Mouse (Mus musculus) right cerebral cortex, adult 2 months (tissue): ENCODE measurements around the gene Cfap61.

Experiments
- DNase-seq, 2 experiments: peaks; one replicate each; pipeline ENCODE4 v3.0.0; 2021 to 2022; ENCODE audit warnings: low spot score in 2 of 2

The Cfap61 gene

DNA sequence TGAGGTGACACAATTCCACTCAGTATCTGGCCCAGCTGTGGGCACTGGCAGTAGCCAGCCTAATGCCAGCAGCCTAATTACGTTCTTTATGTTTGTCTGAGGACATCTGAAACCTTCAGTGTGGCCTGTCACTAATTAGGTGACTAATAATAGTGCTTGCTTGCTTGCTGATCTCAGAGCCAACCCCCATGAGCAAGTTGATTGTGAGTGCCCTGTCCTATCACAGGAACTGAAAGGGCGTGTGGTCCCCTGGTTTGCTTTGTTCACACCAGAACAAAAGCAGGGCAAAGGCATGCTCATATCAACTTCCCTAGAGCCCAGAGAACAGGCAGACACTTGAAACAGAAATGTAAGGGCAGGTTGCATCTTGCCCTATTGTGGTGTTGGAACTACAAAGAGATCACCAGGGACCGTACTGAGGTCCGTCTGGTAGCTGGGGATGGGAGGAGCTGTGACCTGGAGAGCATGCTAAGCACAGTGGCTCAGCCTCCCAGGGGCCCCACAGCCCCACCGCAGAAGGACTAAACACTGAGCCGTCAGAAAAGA is 148.8 kb downstream of the Cfap61 start:
- no peak for DNase-seq

DNA sequence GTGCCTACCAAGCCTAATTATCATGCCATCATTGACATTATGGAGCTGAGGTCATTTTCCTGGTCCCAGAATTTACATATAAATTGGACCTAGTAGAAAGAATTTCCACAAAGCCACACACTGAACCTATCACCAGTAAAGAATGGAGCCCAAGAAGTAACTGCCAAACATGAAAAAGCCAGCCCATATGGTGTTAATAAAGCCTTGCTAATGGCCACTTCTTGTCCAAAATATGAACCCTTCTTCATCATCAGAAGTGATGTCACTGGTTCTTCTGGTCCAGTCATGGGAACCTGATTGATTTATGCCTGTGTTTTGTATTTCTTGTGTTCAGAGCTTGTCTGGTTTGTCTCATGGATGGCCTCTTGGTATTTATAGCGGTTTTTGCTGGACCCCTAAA is 152.8 kb downstream of the Cfap61 start:
- DNase-seq: no peak

DNA sequence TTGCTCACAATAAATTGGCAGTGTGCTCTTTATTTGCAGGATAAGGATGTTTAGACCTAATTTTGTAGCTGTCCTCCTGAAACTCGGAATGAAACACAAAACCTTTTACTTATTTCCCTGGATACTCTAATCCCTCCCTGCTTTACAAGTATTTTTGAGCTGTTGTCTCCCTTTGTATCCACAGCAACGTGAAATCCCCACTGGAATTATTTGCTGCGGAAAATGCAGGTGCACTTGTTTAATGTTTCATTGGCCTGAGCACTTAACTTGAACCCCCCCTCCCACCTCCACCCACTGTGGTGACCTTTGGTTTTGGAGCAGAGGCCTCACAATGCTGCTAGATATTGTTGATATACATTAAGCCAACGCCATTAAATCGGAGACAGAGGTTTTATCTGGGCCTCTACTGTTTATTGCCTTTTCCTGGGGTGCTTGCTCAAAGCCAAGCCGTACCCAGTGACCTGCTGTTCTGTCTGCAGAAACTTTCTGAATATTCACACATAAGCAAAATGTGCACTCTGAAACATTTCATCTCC is 154.6 kb downstream of the Cfap61 start:
- DNase-seq: no peak

DNA sequence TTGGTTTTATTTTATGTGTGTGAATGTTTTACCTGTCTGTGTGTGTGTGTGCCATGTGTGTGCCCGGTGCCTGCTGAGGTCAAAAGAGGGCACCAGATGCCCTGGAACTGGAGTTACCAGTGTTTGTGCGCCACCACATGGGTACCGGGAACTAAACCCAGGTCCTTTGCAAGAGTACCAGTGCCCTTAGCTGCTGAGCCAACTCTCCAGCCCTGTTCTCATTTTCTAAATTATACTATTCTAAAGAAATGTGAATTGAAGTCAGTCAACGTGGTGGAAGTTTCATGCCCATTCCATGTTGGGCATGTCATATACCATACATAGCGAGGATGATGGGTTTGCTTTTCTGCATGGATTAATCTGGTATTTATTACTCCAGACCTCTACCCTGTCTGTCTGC is 162.9 kb downstream of the Cfap61 start:
- DNase-seq: no peak

DNA sequence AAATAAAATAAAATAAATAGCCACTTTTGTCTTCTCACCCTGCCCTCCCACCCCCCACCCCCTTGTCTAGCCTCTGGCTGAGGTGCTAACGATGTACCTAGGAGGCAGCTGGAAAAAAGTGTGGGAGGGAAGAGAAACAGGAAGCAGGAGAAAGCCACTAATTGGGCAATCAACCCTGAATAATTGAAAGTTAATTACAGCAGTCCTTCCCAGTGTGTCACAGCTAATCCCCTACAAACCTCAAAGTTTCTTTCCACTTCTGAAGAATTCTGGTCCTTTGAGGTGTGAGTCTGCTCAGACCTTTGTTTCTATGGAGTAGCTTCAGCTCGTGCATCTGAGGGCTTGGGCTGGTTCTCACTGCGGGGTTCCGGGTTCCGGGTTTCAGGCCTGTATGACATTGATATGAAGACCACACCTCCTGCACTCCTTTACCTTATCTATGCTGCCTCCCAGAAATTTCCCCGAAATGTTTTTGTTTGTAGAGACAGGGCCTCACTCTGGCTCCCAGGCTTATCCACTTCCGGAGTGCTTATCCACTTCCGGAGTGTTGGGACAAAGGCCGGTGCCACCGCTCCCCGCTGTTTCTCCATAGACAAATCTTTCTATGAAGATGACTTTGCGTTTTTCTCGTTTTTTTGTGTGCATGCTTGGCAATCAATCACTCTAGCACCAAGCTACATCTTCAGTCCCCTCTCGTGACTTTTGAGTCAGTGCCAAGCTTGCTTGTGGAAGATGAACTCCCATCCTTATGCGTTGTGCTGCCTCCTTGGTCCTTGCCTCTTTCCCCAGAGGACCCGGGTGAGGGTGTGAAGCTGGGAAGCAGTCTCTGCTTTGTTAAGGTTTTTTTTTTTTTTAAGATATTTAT is 164.5 kb downstream of the Cfap61 start:
- DNase-seq: no peak

DNA sequence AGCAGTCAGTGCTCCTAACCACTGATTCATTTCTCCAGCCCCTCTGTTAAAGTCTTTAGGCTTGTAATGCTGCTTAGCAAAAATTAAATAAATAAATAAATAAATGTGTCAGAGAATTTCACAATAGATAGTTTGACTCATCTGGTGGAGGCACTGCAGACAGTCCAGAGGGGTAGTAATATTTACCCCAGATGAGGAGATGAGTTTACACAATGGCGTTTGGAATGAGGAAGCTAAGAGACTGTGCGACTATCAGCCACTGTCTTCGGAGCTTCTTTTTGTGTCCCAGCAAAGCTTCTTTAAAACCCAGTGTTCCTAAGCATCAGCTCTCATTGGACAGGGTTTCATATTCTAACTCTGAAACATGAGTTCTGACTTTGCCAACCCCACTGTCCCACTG is 165.3 kb downstream of the Cfap61 start:
- DNase-seq: no peak

DNA sequence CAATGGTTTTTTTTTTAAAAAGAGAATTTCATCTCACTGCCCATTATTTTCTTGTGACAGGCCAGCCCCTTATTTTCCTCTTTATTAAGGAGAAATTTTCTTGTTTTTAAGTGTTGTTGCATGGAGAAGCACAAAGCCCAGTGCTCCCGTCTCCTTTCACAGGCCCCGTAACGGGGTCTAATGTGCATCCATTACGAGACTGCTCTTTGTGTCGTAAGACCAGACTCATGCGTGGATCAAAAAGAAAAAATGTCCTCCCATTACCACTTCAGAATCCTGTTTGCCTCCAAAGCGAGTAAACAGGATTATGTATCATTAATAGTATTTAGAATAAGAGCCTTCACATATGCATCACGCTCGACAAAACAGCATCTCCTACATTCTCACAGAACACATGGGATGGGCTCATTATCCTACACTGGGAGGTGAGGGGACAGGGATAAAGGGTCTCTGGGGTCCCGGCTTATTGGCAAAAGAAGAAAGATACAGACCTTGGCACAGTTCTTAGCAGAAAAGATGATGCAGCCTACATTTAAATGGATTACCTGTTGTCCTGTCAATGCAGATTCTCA is 166.0 kb downstream of the Cfap61 start:
- no peak for DNase-seq

DNA sequence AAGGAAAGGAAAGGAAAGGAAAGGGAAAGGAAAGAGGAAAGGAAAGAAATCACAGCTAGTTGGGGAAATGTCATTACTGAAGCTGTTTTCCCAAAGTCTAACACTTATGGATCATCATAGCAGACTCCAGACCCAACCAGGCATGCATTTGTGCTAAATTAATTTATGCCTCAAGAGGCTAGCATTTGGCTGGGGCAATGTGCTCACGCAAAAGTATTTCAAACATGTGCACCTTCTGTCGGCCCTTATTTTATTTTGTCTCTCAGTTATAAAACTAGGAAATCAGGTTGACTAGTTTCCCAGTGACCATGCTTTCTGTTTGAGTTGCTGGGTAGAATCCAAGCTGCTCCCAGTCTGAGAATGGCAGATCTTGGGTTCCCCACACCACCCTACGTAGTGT is 168.0 kb downstream of the Cfap61 start:
- DNase-seq: no peak

DNA sequence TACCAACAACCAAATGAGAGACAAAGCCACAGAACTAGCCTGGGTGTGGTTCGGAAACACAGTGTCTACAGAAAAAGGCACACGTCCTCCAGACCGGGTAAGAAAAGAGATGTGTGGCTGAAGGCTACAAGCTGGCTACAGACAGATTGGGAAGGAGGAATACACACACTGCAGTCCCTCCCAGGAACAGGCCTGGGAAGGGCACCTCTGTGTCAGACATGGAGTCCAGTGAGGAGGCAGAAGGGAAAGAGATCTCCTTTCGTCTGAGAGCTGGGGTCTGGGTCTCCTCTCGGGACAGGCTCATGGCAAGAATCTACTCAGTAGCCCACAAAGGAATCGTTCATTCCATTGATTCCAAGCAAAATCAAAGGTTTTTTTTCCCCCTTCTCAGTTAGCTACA is 170.8 kb downstream of the Cfap61 start:
- no peak for DNase-seq

DNA sequence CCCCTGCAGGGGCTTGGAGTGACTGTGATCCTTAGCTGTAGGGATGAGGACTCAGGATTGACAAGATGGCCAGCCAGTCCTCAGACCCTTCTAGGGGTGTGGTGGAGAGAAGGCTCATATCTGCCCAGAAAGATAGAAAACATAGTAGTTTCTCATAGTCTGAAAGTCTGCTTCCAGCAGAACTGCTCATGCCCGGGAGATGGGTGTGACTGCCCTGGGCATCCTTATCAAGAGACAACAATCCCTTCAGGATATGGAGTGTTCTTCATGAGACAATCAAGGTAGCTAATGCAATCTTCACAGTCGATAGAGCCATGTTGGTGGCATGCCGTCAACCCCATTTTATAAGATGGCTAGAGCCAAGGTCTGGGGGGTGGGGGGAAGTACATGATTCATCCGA is 173.4 kb downstream of the Cfap61 start:
- DNase-seq: no peak

DNA sequence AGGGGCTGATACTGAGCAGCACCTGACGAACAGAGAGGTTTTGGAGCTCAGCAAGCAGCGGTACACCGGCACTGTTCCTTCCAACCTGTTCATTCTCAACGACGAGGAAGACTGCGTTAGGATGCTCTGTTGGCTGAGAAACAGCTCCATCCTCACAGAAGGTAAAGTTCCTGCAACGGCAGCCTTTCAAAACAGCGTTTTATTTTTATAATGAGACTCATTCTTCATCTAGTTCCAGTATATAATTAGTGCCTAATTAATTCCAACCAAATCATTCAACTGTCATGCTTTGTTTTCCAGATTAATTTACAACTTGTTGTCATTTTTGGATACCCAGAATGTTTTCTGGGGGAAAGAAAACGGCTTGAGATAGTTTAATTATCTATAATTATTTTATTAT is 175.3 kb downstream of the Cfap61 start:
- no peak for DNase-seq

DNA sequence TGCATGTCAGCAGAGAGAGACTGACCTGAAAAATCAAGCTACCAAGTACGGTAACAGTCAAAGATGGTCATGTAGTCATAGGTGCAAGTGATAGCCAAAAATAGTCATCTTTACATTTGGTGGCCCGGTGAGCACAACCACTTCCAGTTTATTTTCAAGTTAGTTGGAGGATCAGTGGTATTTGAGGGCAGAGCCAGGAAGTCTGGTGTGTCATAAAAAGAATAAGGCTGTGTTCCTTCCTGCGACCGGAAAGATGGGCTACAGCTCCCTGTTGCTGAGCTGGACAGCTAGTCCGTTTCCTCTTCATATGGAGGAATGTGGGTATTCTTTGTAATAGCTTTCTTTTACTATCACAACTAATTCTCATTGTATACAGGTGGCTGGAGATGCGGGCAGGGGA is 181.7 kb downstream of the Cfap61 start:
- DNase-seq: no peak

DNA sequence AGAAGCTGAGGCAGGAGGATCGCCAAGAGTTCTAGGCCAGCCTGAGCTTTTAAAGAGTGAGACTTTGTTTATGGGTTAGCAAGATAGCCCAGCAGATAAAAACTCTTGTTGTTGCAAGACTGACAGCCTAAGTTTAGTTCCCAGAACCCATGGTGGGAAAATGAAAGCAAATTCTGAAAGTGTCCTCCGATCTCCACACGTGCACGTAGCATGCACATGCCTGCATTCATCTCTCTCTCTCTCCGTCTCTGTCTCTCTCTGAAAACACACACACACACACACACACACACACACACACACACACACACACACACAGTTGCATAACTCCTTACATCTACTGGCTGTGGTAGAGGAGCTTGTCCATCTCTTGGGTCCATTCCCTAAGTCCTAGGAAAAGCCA is 182.1 kb downstream of the Cfap61 start:
- no peak for DNase-seq

DNA sequence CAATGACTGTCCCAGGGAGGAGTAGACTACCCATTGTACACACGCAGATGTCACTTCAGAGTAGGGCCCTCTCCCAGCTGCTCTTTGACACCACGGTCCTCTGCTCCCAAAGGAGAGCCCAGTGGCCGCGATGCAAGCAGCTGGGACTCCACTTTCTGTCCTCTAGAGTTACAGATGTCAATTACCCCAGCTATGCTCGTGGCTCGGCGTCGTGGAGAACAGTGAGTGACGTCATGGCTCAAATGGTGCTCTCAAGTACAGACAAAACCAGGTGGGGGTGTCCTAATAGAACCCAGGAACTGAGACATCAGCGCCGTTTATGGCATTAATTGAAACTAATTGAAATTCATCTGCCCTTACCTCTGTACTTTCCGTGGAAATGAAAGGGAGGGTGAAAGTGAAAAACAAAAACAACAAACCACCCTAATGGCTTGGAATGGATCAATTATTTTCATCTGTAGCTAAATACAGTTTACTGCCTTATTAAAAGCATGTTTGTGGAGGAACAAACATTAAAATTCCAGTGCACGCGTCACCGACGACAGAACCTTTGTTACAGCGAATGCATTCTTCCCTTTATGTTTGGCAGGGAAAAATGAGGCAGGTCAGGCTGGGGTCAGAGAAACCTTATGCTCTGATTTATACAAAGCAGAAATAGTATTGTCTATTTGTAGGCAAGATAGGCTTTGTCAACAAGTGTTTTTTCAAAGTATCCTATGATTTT is 182.8 kb downstream of the Cfap61 start:
- no peak for DNase-seq

DNA sequence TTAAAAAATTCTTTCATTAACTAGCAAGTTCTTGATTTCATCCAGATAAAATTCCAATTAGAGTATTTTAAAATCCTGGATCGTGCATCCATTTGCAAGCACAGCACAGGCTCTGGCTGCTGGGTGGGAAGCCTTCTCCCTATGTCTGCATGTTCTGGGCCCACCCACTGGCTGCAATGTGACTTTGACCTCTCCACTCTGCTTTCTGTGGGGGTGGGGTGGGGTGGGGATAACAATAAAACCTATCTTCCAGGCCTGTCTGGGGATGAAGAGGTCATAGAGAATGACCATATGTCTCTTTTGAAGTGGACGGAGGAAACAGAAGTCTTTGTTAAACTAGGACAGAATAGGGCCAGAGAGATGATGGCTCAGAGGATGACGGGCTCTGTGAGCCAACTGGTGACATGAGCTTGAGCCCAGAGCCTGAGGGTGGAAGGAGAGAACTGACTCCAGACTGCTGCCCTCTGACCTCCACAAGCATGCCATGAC is 183.4 kb downstream of the Cfap61 start:
- no peak for DNase-seq

DNA sequence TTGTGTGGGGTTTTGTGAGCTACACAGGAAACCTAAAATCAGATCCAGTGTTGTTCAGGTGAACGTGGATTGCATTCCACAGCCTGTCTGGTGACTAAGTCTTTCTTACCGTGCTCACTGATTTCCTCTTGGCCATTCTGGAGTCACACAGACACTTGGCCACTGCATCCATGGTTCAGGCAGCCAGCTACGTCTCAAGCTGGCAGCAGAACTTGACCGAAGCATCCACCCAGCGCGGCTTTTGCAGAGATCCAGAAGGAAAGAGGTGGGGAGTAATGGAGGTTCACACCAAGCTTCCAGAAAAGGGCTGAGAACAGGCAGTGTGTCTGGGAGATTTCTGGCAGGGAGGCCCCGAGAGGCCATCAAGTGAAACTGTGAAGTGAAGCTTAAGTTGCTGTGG is 187.0 kb downstream of the Cfap61 start:
- DNase-seq: no peak

DNA sequence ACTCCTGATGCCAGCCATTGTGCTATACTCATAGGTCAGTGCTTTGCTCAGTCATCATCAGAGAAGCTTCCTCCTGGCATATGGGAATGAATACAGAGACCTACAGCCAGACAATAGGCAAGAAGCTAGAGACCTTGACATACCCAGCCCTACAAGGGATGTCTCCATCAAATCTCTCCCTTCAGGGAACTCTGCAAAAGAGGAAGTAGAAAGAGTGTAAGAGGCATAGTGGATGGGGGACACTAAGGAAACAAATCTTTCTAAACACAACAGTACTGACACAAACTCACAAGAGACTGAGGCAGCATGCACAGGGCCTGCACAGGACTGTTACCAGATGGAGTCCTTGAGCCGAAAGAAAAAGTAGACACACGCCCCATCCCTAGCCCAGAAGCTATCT is 190.5 kb downstream of the Cfap61 start:
- DNase-seq: no peak

DNA sequence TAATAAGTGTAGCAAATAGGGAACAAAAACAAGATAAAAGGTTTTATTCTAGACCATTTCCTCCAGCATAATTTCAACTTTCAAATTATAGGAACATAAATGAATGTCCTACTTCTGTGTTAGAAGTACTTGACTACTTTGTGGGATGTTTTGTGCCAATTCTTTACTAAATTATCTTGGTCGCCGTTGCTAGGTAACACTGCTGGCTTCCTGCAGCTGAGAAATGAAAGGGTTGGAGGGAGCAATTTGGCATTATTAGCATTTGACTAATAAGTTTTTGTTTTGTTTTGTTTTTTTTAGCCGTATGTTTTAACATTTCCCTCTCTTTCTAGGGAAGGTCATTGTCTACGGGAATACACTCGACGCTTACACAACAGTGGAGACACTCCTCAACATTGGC is 194.0 kb downstream of the Cfap61 start:
- no peak for DNase-seq

DNA sequence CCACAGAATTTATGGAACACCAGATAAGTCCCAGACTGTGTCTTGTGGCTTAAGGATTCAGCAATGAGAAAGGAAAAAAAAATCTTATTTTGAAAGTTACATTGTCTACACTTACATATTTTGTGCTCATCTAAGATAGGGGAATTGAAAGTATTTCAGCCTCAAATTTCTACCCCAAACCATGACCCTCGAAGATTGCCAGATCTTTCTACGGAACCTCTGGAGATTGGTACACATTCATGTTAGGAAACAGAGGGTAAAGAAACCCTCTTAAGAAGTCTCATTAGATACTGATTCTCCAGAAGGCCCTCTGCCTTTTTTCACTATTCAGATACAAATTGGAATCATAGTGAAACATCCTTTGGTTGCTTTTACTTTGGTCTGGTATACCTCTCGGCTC is 195.9 kb downstream of the Cfap61 start:
- no peak for DNase-seq

DNA sequence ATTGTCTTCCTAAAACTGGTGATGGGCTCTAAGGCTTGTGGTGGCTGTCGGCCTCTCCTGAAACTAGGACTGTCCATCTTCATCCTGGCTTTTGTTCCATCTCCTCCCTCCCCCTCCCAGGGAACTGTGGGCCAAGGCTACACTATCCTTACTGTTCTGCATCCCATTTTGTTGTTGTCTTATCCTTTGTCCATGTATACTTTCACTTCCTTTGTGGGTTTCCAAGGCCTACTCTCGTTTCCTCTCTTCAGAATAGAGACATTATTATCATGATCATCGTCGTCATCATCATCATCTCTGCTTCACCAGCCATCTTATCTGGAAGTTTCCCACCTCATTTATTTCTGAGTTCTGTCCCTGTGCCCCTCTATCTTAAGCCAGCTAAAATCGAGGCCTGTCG is 199.7 kb downstream of the Cfap61 start:
- no peak for DNase-seq

DNA sequence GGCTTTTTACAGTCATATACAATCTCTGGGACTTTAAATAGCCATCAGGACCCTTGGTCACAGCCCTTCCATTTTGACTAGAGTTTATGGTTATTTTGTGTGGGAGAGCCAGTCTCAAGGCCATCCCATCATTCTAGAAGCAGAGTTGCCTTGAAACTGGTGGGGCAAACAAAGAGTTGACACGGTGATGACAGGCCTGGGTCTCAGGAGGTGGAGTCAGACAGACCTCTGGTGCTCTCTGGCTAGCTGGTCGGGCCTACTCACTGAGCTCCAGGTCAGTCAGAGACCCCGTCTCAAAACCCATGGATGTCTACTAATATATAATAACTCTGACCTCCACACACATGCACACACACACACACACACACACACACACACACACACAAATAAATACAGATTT is 206.1 kb downstream of the Cfap61 start:
- DNase-seq: no peak

DNA sequence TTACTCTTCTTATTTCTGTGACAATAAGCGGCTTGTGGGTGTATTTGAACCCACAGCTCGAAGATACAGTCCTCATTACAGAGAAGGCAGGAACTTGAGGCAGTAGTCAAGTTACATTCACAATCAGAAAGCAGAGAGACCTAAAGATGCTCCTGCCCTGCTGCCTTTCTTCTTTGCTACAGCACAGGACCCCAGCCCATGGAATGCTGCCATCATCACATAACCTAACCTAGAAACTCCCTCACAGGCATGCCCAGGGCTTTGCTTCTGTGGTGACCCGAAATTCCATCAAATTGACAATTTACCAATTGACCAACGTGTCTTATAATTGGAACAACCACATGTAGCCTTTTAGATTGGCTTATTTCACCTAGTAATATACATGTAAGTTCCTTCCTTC is 212.7 kb downstream of the Cfap61 start:
- no peak for DNase-seq
